Mouse (Mus musculus) liver, postnatal 0 days (tissue): ENCODE data around the gene Cox4i2.

Source experiments
- CTCF ChIP-seq: sonication (generic); IDR thresholded peaks from 2 replicates; pipeline ENCODE4 v1.5.1; 2016; ENCODE audit warnings: antibody characterized with exemption, low read depth
- EP300 ChIP-seq: IDR thresholded peaks from 2 replicates; pipeline ENCODE4 v1.6.1; 2016; ENCODE audit warnings: antibody characterized with exemption, low read depth, mild to moderate bottlenecking

DNA sequence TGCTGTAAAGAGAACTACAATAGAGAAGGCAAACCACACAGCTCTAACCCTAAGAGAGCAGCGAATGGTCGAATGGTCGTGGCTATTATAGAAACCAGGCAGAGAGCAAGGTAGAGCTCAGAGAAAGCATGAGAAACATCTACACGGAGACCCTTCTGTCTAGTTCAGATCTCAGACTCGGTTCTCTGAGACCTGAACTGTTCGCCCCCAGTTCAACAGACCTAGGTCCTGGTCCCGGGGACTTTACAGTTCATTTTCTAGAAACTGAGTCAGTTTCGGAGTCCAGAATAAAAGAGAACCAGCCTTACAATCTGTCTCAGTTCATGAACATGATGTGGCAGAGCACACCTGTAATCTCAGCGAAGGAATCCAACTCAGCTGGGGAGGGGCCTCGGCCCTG, 19.5 kb upstream of the Cox4i2 start:
- no peak for TF ChIP-seq CTCF
- no peak for TF ChIP-seq EP300
